Mouse (Mus musculus) megakaryocyte, embryonic 14.5 days (primary cell): ENCODE results near the gene Gm9745.

Source experiments
- FLI1 ChIP-seq: IDR thresholded peaks from 2 replicates; pipeline ENCODE4 v1.6.1; 2012; ENCODE audit warnings: low read length, inconsistent platforms, mixed read lengths
- GATA1 ChIP-seq: IDR thresholded peaks from 3 replicates; pipeline ENCODE4 v1.6.1; 2012; ENCODE audit warnings: mixed read lengths, low read length, inconsistent platforms, borderline replicate concordance

- TF ChIP-seq GATA1 (no peak), FLI1 (no peak)
Measured at GRCm38 (mm10) chr13:8933499-8933898, 14.5 kb downstream of the Gm9745 start.
